Mouse (Mus musculus) MEL (cell line): ENCODE measurements around the gene Hrh3. TPM values are rescaled to one million over a fixed set of nuclear protein-coding genes. Genes with fewer than 3 reads are reported as not detected.

Experiments
- DNase-seq: peaks from one replicate; pipeline ENCODE4 v3.0.0; 2011; ENCODE audit warnings: low read depth, low spot score
- H3K27ac ChIP-seq: 2 replicates; pipeline ENCODE4 v1.5.1; 2012; ENCODE audit warnings: low read depth, mild to moderate bottlenecking, control low read depth, low read length, moderate library complexity; ENCODE audit not compliant: control insufficient read depth
- H3K27me3 ChIP-seq, 2 experiments: fragments of 150-350 bp in 1 of 2; sonication (generic) in 1 of 2; 2 replicates each; pipeline ENCODE4 v1.6.1; 2012; ENCODE audit warnings: low read length in 2 of 2, mild to moderate bottlenecking in 2 of 2, improper control_type of control experiment in 1 of 2, moderate library complexity in 1 of 2; ENCODE audit not compliant: insufficient read depth in 2 of 2, control insufficient read depth in 1 of 2
- H3K36me3 ChIP-seq, 2 experiments: 2 replicates each; pipeline ENCODE4 v1.6.1; 2012 to 2014; ENCODE audit warnings: low read length in 2 of 2, improper control_type of control experiment in 1 of 2, inconsistent platforms in 1 of 2, mild to moderate bottlenecking in 1 of 2; ENCODE audit not compliant: insufficient read depth in 2 of 2, control insufficient read depth in 1 of 2
- H3K4me1 ChIP-seq, 2 experiments: fragments of 150-350 bp in 1 of 2; sonication (generic) in 1 of 2; 2 replicates each; pipeline ENCODE4 v1.6.1; 2012; ENCODE audit warnings: low read length in 2 of 2, improper control_type of control experiment in 1 of 2, mild to moderate bottlenecking in 1 of 2; ENCODE audit not compliant: insufficient read depth in 2 of 2, control insufficient read depth in 1 of 2
- H3K4me3 ChIP-seq, 2 experiments: fragments of 150-350 bp in 1 of 2; sonication (generic) in 1 of 2; 2 replicates each; pipeline ENCODE4 v1.5.1; 2012; ENCODE audit warnings: low read depth in 2 of 2, low read length in 2 of 2, mild to moderate bottlenecking in 2 of 2, moderate library complexity in 2 of 2, control low read depth in 1 of 2, improper control_type of control experiment in 1 of 2; ENCODE audit not compliant: control insufficient read depth in 1 of 2, insufficient read depth in 1 of 2
- H3K79me2 ChIP-seq: 2 replicates; pipeline ENCODE4 v1.6.1; 2012; ENCODE audit warnings: mild to moderate bottlenecking, low read length, moderate library complexity; ENCODE audit not compliant: control insufficient read depth, poor library complexity, insufficient read depth
- H3K9ac ChIP-seq: 2 replicates; pipeline ENCODE4 v1.6.1; 2012; ENCODE audit warnings: low read depth, mild to moderate bottlenecking, control low read depth, low read length, moderate library complexity; ENCODE audit not compliant: control insufficient read depth, poor library complexity, severe bottlenecking
- H3K9me3 ChIP-seq: fragments of 150-350 bp; sonication (generic); replicated peaks from 2 replicates; pipeline ENCODE4 v1.6.1; 2012; ENCODE audit warnings: mild to moderate bottlenecking, low read length, improper control_type of control experiment, moderate library complexity; ENCODE audit not compliant: insufficient read depth
- BHLHE40 ChIP-seq: IDR thresholded peaks from 2 replicates; pipeline ENCODE4 v1.6.1; 2012; ENCODE audit warnings: low read depth, mild to moderate bottlenecking, inconsistent platforms, low read length, improper control_type of control experiment, borderline replicate concordance
- CHD1 ChIP-seq: IDR thresholded peaks from 2 replicates; pipeline ENCODE4 v1.6.1; 2012; ENCODE audit warnings: low read depth, mild to moderate bottlenecking, inconsistent platforms, low read length, improper control_type of control experiment
- CHD2 ChIP-seq: IDR thresholded peaks from 2 replicates; pipeline ENCODE4 v1.6.1; 2011; ENCODE audit warnings: low read length, improper control_type of control experiment
- EP300 ChIP-seq, 2 experiments: IDR thresholded peaks; 2 replicates each; pipeline ENCODE4 v1.6.1; 2011; ENCODE audit warnings: improper control_type of control experiment in 2 of 2, low read length in 2 of 2, low read depth in 1 of 2, mild to moderate bottlenecking in 1 of 2
- HCFC1 ChIP-seq: IDR thresholded peaks from 2 replicates; pipeline ENCODE4 v1.6.1; 2012; ENCODE audit warnings: low read depth, mild to moderate bottlenecking, inconsistent platforms, low read length, improper control_type of control experiment, moderate library complexity
- KAT2A ChIP-seq: conservative IDR thresholded peaks from 2 replicates; pipeline ENCODE4 v1.6.1; 2012; ENCODE audit warnings: low read depth, low read length, improper control_type of control experiment, inconsistent platforms
- MAFK ChIP-seq: IDR thresholded peaks from 2 replicates; pipeline ENCODE4 v1.6.1; 2011; ENCODE audit warnings: low read depth, mild to moderate bottlenecking, low read length, improper control_type of control experiment, borderline replicate concordance
- MAZ ChIP-seq: IDR thresholded peaks from 2 replicates; pipeline ENCODE4 v1.6.1; 2012; ENCODE audit warnings: low read depth, mild to moderate bottlenecking, inconsistent platforms, low read length, improper control_type of control experiment
- MEF2A ChIP-seq: IDR thresholded peaks from 2 replicates; pipeline ENCODE4 v1.6.1; 2014; ENCODE audit warnings: low read depth, mild to moderate bottlenecking, inconsistent platforms, low read length, improper control_type of control experiment; ENCODE audit not compliant: poor library complexity, insufficient replicate concordance, severe bottlenecking; ENCODE audit errors: extremely low read depth
- MYB ChIP-seq: IDR thresholded peaks from 2 replicates; pipeline ENCODE4 v1.6.1; 2011; ENCODE audit warnings: mild to moderate bottlenecking, low read depth, low read length, improper control_type of control experiment
- MYC ChIP-seq: IDR thresholded peaks from 2 replicates; pipeline ENCODE4 v1.6.1; 2011; ENCODE audit warnings: low read depth, mild to moderate bottlenecking, low read length, improper control_type of control experiment, moderate library complexity
- NELFE ChIP-seq: IDR thresholded peaks from 2 replicates; pipeline ENCODE4 v1.6.1; 2011; ENCODE audit warnings: low read depth, low read length, improper control_type of control experiment
- POLR2A ChIP-seq, 2 experiments: IDR thresholded peaks; 2 replicates each; pipeline ENCODE4 v1.6.1; 2011 to 2012; ENCODE audit warnings: low read length in 2 of 2, mild to moderate bottlenecking in 2 of 2, control low read depth in 1 of 2, improper control_type of control experiment in 1 of 2, low read depth in 1 of 2, moderate library complexity in 1 of 2; ENCODE audit not compliant: control insufficient read depth in 1 of 2, insufficient read depth in 1 of 2, poor library complexity in 1 of 2
- POLR2AphosphoS2 ChIP-seq: IDR thresholded peaks from 2 replicates; pipeline ENCODE4 v1.6.1; 2011; ENCODE audit warnings: low read length, improper control_type of control experiment
- RAD21 ChIP-seq: IDR thresholded peaks from 2 replicates; pipeline ENCODE4 v1.6.1; 2011; ENCODE audit warnings: mild to moderate bottlenecking, low read depth, low read length, improper control_type of control experiment
- SIN3A ChIP-seq: IDR thresholded peaks from 2 replicates; pipeline ENCODE4 v1.6.1; 2012; ENCODE audit warnings: low read length, improper control_type of control experiment, inconsistent platforms
- SMC3 ChIP-seq: IDR thresholded peaks from 2 replicates; pipeline ENCODE4 v1.6.1; 2011; ENCODE audit warnings: low read depth, low read length, improper control_type of control experiment
- TAL1 ChIP-seq: IDR thresholded peaks from 2 replicates; pipeline ENCODE4 v1.6.1; 2012; ENCODE audit warnings: mild to moderate bottlenecking, inconsistent platforms, low read length, moderate library complexity, mixed read lengths
- TBP ChIP-seq: IDR thresholded peaks from 2 replicates; pipeline ENCODE4 v1.8.0; 2011; ENCODE audit warnings: low read depth, low read length, improper control_type of control experiment
- USF1 ChIP-seq: IDR thresholded peaks from 2 replicates; pipeline ENCODE4 v1.6.1; 2014; ENCODE audit warnings: low read depth, mild to moderate bottlenecking, inconsistent platforms, low read length, improper control_type of control experiment, moderate library complexity
- ZC3H11A ChIP-seq: IDR thresholded peaks from 2 replicates; pipeline ENCODE4 v1.6.1; 2012; ENCODE audit warnings: low read depth, mild to moderate bottlenecking, inconsistent platforms, low read length, improper control_type of control experiment
- ZKSCAN1 ChIP-seq: IDR thresholded peaks from 2 replicates; pipeline ENCODE4 v1.6.1; 2012; ENCODE audit warnings: low read depth, mild to moderate bottlenecking, inconsistent platforms, low read length, improper control_type of control experiment, moderate library complexity
- ZMIZ1 ChIP-seq: IDR thresholded peaks from 2 replicates; pipeline ENCODE4 v1.6.1; 2012; ENCODE audit warnings: low read depth, mild to moderate bottlenecking, inconsistent platforms, low read length, improper control_type of control experiment, moderate library complexity
- polyA plus RNA-seq, 2 experiments: library from polyadenylated mRNA; stranded (reverse) in 1 of 2; unstranded in 1 of 2; fragments of >175 nt in 1 of 2; fragments of >200 nt in 1 of 2; gene quantifications; 2 replicates each; pipeline versions ENCODE4 v1.2.1 to v1.2.4; 2012; ENCODE audit warnings: low replicate concordance in 2 of 2, low read depth in 1 of 2; ENCODE audit not compliant: insufficient read length in 2 of 2, insufficient read depth in 1 of 2, missing spikeins in 1 of 2
- total RNA-seq: library from RNA; depleted of rRNA; stranded (reverse); fragments of 300-350 nt; gene quantifications from 2 replicates; pipeline ENCODE4 v1.2.3, GENCODE M21; 2012

The Hrh3 gene
- total and polyA plus RNA-seq, 3 experiments: not detected

DNA sequence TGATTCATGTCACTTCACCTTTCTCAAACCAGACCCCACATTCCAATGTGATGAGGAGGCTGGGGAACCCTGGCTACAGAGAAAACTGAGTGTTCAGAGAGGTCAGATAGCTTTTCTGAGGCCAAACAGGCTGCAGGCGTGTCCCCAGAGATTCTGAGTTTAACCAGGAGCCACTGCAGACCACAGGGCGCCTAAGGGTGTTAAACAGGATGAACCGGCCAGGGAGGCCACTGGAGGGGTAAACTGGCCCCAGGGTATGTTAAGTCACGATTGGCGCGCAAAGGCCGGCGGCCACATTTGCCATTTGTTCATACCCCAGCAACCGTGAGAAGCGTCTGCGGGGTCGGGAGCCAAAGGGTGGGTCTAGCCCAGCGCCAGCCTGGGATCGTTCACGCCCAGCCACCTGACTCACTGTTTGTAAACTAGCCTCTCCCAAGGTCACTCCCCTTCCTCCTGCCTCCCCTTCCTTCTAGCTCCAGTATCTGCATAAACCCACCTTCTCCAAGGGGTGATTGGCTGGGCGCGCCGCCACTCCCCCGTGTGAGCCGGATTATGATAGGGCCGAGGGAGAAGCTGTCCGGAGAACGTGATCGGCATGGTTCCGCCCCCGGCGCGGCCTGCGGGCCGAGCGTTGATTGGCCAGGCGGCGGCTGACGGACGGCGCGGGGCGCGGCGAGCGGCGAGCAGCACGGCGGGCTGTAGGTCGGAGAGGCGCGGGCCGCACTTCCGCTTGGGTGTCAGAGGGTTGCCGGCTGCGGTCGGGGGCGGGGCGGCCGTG is 14.6 kb upstream of the Hrh3 start, which contains the start of gene Osbpl2 (continued):
- peak in 1 of 2 experiments; percentile 55; a peak in 1 of 4 replicates for TF ChIP-seq POLR2A (IDR thresholded peaks at IDR 0.05; ENCODE audit: control insufficient read depth in 1 of 2, insufficient read depth in 1 of 2, low read depth in 1 of 2, low read length in 2 of 2, poor library complexity in 1 of 2)
- TF ChIP-seq ZMIZ1: 0 out of 2 replicates have a peak, but pooled peaks have one; percentile 48
- TF ChIP-seq SMC3: no peak
- peak; percentile 59 for TF ChIP-seq CHD2
- TF ChIP-seq POLR2AphosphoS2: peak; percentile 72; the same call in 1 of the 2 replicates
- peak in 1 of 2 experiments; percentile 3; a peak in 1 of 4 replicates for TF ChIP-seq EP300 (IDR thresholded peaks at IDR 0.05; ENCODE audit: low read depth in 1 of 2, low read length in 2 of 2)
- no peak for TF ChIP-seq BHLHE40
- TF ChIP-seq TBP: 0 out of 2 replicates have a peak, but pooled peaks have one; percentile 25
- peak; percentile 86 for TF ChIP-seq USF1
- TF ChIP-seq HCFC1: peak; percentile 70
- no peak; the same call in 1 of the 2 replicates for TF ChIP-seq MEF2A
- no peak for TF ChIP-seq ZC3H11A
- TF ChIP-seq CHD1: no peak
- TF ChIP-seq NELFE: peak; percentile 49
- no peak for TF ChIP-seq MYC
- TF ChIP-seq MAFK: no peak
- TF ChIP-seq MAZ: no peak
- TF ChIP-seq SIN3A: peak; percentile 98

DNA sequence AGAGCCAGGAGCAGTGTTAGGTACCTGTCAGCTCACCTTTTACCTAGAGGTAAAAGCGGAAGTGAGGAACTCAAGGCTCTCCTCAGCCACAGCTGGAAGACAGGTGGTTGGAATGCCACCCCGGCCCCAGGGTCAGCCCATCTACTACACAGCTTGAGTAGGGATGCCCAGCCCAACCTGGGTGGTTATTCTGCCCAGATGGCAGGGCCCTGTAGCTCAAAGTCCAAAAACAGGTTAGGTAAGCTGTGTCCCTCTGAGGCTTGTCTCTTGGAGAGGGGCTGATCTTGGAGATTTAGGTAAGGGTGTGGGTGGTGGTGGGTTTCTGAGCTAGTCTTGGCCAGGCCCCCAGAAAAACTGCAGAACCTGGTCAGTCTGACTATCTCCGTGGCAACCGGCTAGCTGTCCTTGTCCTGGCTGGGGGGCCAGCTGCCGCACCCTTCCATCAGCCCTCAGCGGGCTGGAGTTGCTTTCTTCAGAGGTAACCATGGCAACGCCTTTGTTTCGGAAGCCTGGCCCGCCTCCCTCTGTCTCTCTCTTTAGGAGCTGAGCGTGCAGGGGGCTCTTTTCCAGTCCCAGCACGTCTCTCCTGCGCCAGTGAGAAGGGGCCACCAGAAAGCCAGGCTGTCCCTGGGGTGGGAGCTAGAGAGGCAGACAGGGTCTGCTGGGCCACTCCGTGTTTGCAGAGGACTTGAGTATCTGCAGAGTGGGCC is 13.4 kb upstream of the Hrh3 start:
- DNase-seq: no peak

More for the DNA sequence above, 13.4 kb upstream of the Hrh3 start:
- H3K9me3 ChIP-seq: no peaks in the 10 kb centered on the region
- H3K4me3 ChIP-seq: no peak overlapping the region
- TF ChIP-seq SIN3A (no peak), MYC (no peak), RAD21 (no peak), NELFE (no peak), CHD1 (no peak), ZC3H11A (no peak), CHD2 (no peak), TAL1 (no peak), USF1 (no peak), MYB (no peak), BHLHE40 (no peak), ZKSCAN1 (no peak), ZMIZ1 (no peak), EP300 (IDR thresholded peaks at IDR 0.05; ENCODE audit: low read depth in 1 of 2, low read length in 2 of 2) (no peak), KAT2A (no peak), TBP (no peak)
- peaks cover 9 to 41% of the 10 kb centered on the region in 2 experiments; a peak in 3 of 4 replicates for H3K36me3 ChIP-seq
- peak overlapping the region; percentile 69; the same call in 1 of the 2 replicates for H3K9ac ChIP-seq
- peaks cover 18% of the 10 kb centered on the region for H3K79me2 ChIP-seq
- H3K27me3 ChIP-seq: no peaks in the 10 kb centered on the region
- H3K4me1 ChIP-seq: peaks cover 31 to 46% of the 10 kb centered on the region in 2 experiments
- no peak overlapping the region for H3K27ac ChIP-seq
